Mouse (Mus musculus) intestine, embryonic 16.5 days (tissue): ENCODE measurements around the gene Atp6v1b1. TPM values are rescaled to one million over a fixed set of nuclear protein-coding genes. Genes with fewer than 3 reads are reported as not detected.

Source experiments
- ATAC-seq: fragments of 200-750 bp; cut with Nextera tagmentation; 2 replicates; pipeline ENCODE4 v1.8.0; 2017; ENCODE audit warnings: moderate TSS enrichment, moderate library complexity
- H3K27ac ChIP-seq: fragments of 300-500 bp; sonication (generic); 2 replicates; pipeline ENCODE4 v1.5.1; 2014; ENCODE audit warnings: mild to moderate bottlenecking, low read length
- H3K27me3 ChIP-seq: fragments of 300-500 bp; sonication (generic); replicated peaks from 2 replicates; pipeline ENCODE4 v1.6.1; 2014; ENCODE audit warnings: low read length, control low read depth, mixed read lengths; ENCODE audit not compliant: control insufficient read depth, insufficient read depth
- H3K36me3 ChIP-seq: fragments of 300-500 bp; sonication (generic); 2 replicates; pipeline ENCODE4 v1.6.1; 2014; ENCODE audit warnings: low read length, control low read depth; ENCODE audit not compliant: control insufficient read depth, insufficient read depth
- H3K4me1 ChIP-seq: fragments of 300-500 bp; sonication (generic); 2 replicates; pipeline ENCODE4 v1.6.1; 2014; ENCODE audit warnings: low read length, control low read depth, mixed read lengths; ENCODE audit not compliant: control insufficient read depth, insufficient read depth
- H3K4me2 ChIP-seq: fragments of 300-500 bp; sonication (generic); 2 replicates; pipeline ENCODE4 v1.6.1; 2014; ENCODE audit warnings: low read depth, low read length, control low read depth
- H3K4me3 ChIP-seq: fragments of 300-500 bp; sonication (generic); 2 replicates; pipeline ENCODE4 v1.5.1; 2014; ENCODE audit warnings: mild to moderate bottlenecking, low read length
- H3K9ac ChIP-seq: fragments of 300-500 bp; sonication (generic); 2 replicates; pipeline ENCODE4 v1.6.1; 2014; ENCODE audit warnings: low read depth, low read length
- H3K9me3 ChIP-seq: fragments of 300-500 bp; sonication (generic); 2 replicates; pipeline ENCODE4 v1.6.1; 2016; ENCODE audit warnings: low read length, control low read depth; ENCODE audit not compliant: control insufficient read depth
- WGBS: fragments of 180-500 bp; shearing (Covaris S2); extraction: QIAGEN DNeasy Blood & Tissue Kit; methylation state at CpG from one replicate; pipeline ENCODE4 v1.1.7; 2014; 5-methylcytosine and 5-hydroxymethylcytosine counted together
- polyA plus RNA-seq: library from polyadenylated mRNA; unstranded; fragments of >200 nt; fragmentation: Nextera tagmentation; extraction: Ambion mirVana; gene quantifications from 2 replicates; pipeline ENCODE4 v1.2.1, GENCODE M21; 2015

The Atp6v1b1 gene
- not detected in 2 replicates for polyA plus RNA-seq

GRCm38 (mm10) chr6:83742761-83743160 is at the start of gene Atp6v1b1:
Gene Atp6v1b1, plus strand, starts transcription at chr6:83742990.
- Histone ChIP-seq H3K4me1 (0 out of 2 replicates have a peak, but pooled peaks cover 4% of the 10 kb centered on the region), H3K4me3 (no peak within 1 kb of the TSS), H3K36me3 (no peaks in the 10 kb centered on the region), H3K4me2 (no peak within 1 kb of the TSS), H3K9ac (no peak within 1 kb of the TSS), H3K27me3 (no peaks in the 10 kb centered on the region; the same call in 1 of the 2 replicates), H3K27ac (no peak within 1 kb of the TSS), H3K9me3 (no peaks in the 10 kb centered on the region)
- ATAC-seq, result no peak
- 61% methylated on average over 5 of the region's 5 CpGs for WGBS

- no peak overlapping the region for H3K9ac ChIP-seq
- H3K4me3 ChIP-seq, result no peak overlapping the region
- ATAC-seq, result no peak; the same call in 1 of the 2 replicates
- H3K27ac ChIP-seq, result no peak overlapping the region
- H3K4me2 ChIP-seq, result no peak overlapping the region
- WGBS, result 0% methylated on average over 9 of the region's 9 CpGs
- no peaks in the 10 kb centered on the region for H3K9me3 ChIP-seq
- no peaks in the 10 kb centered on the region for H3K4me1 ChIP-seq
- H3K27me3 ChIP-seq, result peaks cover 81% of the 10 kb centered on the region
- H3K36me3 ChIP-seq, result no peaks in the 10 kb centered on the region
Measured at GRCm38 (mm10) chr6:83693835-83694234, 49.0 kb upstream of the Atp6v1b1 start.

GRCm38 (mm10) chr6:83695731-83696130 is 47.1 kb upstream of the Atp6v1b1 start:
- no peak overlapping the region for H3K9ac ChIP-seq
- H3K36me3 ChIP-seq, result no peaks in the 10 kb centered on the region
- no peak overlapping the region for H3K27ac ChIP-seq
- 5% methylated on average over 3 of the region's 3 CpGs for WGBS
- peaks cover 86% of the 10 kb centered on the region for H3K27me3 ChIP-seq
- no peak overlapping the region for H3K4me2 ChIP-seq
- no peak overlapping the region for H3K4me3 ChIP-seq
- no peaks in the 10 kb centered on the region for H3K4me1 ChIP-seq
- no peak for ATAC-seq
- H3K9me3 ChIP-seq, result no peaks in the 10 kb centered on the region

- WGBS, result 0% methylated on average over 7 of the region's 7 CpGs
- H3K4me1 ChIP-seq, result no peaks in the 10 kb centered on the region
- no peak overlapping the region for H3K27ac ChIP-seq
- ATAC-seq, result no peak; the same call in 1 of the 2 replicates
- H3K4me2 ChIP-seq, result no peak overlapping the region
- H3K4me3 ChIP-seq, result no peak overlapping the region
- no peaks in the 10 kb centered on the region for H3K9me3 ChIP-seq
- no peaks in the 10 kb centered on the region for H3K36me3 ChIP-seq
- H3K27me3 ChIP-seq, result peaks cover 80% of the 10 kb centered on the region
- no peak overlapping the region for H3K9ac ChIP-seq
Measured at GRCm38 (mm10) chr6:83696684-83697083, 46.1 kb upstream of the Atp6v1b1 start.

- no peaks in the 10 kb centered on the region for H3K9me3 ChIP-seq
- no peak for ATAC-seq
- H3K27ac ChIP-seq, result no peak overlapping the region
- H3K4me1 ChIP-seq, result no peaks in the 10 kb centered on the region
- peaks cover 81% of the 10 kb centered on the region for H3K27me3 ChIP-seq
- no peak overlapping the region for H3K4me3 ChIP-seq
- 3% methylated on average over 8 of the region's 8 CpGs for WGBS
- no peak overlapping the region for H3K4me2 ChIP-seq
- no peak overlapping the region for H3K9ac ChIP-seq
- no peaks in the 10 kb centered on the region for H3K36me3 ChIP-seq
Measured at GRCm38 (mm10) chr6:83697932-83698331, 44.9 kb upstream of the Atp6v1b1 start.

- H3K9me3 ChIP-seq, result no peaks in the 10 kb centered on the region
- H3K9ac ChIP-seq, result no peak overlapping the region
- H3K27me3 ChIP-seq, result peaks cover 80% of the 10 kb centered on the region
- no peak overlapping the region for H3K27ac ChIP-seq
- H3K4me1 ChIP-seq, result no peaks in the 10 kb centered on the region
- H3K4me2 ChIP-seq, result no peak overlapping the region
- ATAC-seq, result no peak
- no peak overlapping the region for H3K4me3 ChIP-seq
- no peaks in the 10 kb centered on the region for H3K36me3 ChIP-seq
- WGBS, result 3% methylated on average over 5 of the region's 5 CpGs
Measured at GRCm38 (mm10) chr6:83699971-83700370, 42.8 kb upstream of the Atp6v1b1 start.

GRCm38 (mm10) chr6:83701001-83701400 is 41.8 kb upstream of the Atp6v1b1 start:
- 0% methylated on average over 11 of the region's 11 CpGs for WGBS
- no peak overlapping the region for H3K27ac ChIP-seq
- H3K4me3 ChIP-seq, result no peak overlapping the region
- H3K4me1 ChIP-seq, result no peaks in the 10 kb centered on the region
- no peak for ATAC-seq
- H3K36me3 ChIP-seq, result no peaks in the 10 kb centered on the region
- H3K27me3 ChIP-seq, result peaks cover 81% of the 10 kb centered on the region
- no peaks in the 10 kb centered on the region for H3K9me3 ChIP-seq
- no peak overlapping the region for H3K9ac ChIP-seq
- no peak overlapping the region for H3K4me2 ChIP-seq

GRCm38 (mm10) chr6:83702146-83702999 is 40.4 kb upstream of the Atp6v1b1 start:
- Histone ChIP-seq H3K4me1 (no peaks in the 10 kb centered on the region), H3K9me3 (no peaks in the 10 kb centered on the region), H3K27ac (no peak overlapping the region), H3K27me3 (peaks cover 81% of the 10 kb centered on the region), H3K4me3 (no peak overlapping the region), H3K9ac (no peak overlapping the region), H3K36me3 (no peaks in the 10 kb centered on the region), H3K4me2 (no peak overlapping the region)
- under 1% methylated on average over 53 of the region's 53 CpGs for WGBS
- no peak for ATAC-seq

- Histone ChIP-seq H3K9ac (no peak overlapping the region), H3K36me3 (no peaks in the 10 kb centered on the region), H3K27me3 (peaks cover 81% of the 10 kb centered on the region), H3K4me1 (no peaks in the 10 kb centered on the region), H3K27ac (no peak overlapping the region), H3K9me3 (no peaks in the 10 kb centered on the region), H3K4me2 (no peak overlapping the region), H3K4me3 (no peak overlapping the region)
- WGBS, result 1% methylated on average over 27 of the region's 27 CpGs
- no peak for ATAC-seq
Measured at GRCm38 (mm10) chr6:83703000-83703721, 39.6 kb upstream of the Atp6v1b1 start.
